Mouse (Mus musculus): Measurements from ENCODE around the gene Maml1.

- no peak for TF ChIP-seq CTCF (IDR thresholded peaks at IDR 0.05)
- TF ChIP-seq EP300 (IDR thresholded peaks at IDR 0.05) = no peak
Measured at GRCm38 (mm10) chr11:50222559-50223276, 69.4 kb downstream of the Maml1 start.
